Mouse (Mus musculus) neutrophil, adult 65 days (primary cell): ENCODE data around the gene Lrrn4. TPM values are rescaled to one million over a fixed set of nuclear protein-coding genes. Genes with fewer than 3 reads are reported as not detected.

Experiments
- total RNA-seq: library from RNA; stranded (reverse); gene quantifications from 2 replicates; pipeline ENCODE4 v1.2.4, GENCODE M21; 2023

The Lrrn4 gene
- total RNA-seq, result 0.09 TPM in 1 of 2 replicates, not detected in the other

DNA sequence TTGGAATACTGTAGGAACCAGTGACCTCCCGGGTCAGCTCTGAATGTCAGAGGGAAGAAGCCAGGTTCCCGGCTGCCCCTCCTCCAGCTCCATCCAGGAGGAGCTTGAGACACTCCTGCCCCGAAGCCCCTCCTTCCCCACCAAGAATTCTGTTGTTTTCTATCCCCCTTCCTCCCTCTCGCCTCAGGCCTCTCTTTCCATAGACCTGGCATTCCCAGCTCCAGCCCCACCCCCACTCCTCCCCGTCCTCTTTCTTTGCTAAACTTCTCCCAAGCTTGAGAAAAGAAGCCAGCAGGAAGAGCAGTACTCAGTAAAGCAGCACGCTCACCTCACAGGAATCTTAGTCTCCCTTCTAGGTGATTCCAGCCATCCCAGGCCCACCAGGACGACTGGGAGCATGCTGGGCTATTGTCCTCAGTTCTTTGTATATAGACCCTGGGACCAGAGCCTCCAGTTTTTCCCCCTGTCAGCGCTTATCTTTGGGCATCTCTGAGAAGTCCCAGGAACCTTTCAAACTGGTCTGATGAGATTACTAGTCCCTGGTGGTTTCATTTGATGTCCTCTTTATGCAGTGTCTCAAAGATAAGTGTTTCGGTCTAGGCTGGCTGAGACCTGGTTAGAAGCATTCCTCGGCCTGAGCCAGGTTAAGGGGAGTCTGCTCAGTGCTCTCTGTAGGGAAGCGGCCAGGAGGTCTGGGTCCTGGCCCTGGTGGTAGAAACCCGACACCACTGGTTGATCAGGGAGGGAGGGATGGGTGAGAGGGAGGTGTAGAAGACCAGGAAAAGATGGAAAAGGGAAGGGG is at the start of gene Lrrn4:
Gene Lrrn4, minus strand, starts transcription at position 48 of the 802 bp plus-strand sequence.

DNA sequence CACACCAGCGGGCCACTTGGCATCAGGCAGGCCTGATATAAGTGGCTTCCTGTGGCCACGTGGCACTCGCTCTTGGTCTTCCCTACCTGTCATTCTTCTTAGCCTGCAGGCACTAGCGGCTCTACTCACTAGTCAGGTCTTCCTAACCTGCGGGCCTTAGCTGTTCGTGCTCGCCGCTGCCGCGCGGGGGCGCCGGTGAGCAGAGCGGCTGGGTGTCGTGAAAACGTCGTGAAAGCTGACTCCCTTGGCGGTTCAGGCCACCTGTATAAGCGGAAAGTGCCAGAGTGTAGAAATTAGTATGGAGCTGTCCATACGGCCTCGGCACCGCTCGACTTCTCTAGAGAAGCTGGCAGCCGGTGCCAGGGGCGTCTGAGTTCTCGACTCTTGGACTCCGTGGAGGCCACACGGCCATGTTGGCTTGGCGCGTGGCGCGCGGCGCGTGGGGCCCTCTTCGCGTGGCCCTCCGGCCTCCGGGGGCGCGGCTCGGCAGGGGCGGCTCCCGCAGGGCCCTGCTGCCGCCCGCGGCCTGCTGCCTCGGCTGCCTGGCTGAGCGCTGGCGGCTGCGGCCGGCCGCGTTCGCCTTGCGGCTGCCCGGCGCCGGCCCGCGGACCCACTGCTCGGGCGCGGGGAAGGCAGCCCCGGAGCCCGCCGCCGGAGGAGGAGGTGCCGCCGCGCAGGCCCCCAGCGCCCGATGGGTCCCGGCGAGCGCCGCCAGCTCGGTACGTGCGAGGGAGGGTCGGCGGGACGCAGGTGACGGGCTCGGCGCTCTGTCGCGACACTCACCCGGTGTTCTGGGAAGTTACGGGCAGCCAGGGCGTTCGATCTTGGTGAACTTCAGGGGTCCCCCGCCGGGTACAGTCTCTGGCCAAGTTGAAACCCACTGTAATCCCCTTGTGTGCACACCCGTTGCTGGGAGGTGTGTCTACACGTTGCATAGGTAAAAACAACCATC is 34.0 kb downstream of the Lrrn4 start, which contains the start of gene Crls1:
Gene Crls1, plus strand, starts transcription at position 260 of the 952 bp plus-strand sequence.

Other genes starting within 250 kb of the Lrrn4 start
- gene Shld1, start 194.0 kb downstream of the Lrrn4 start, total RNA-seq, result 11.9 and 16.7 TPM in 2 replicates
- not detected in 2 replicates for gene Chgb, start 99.6 kb downstream of the Lrrn4 start, total RNA-seq
- gene Trmt6, start 64.8 kb downstream of the Lrrn4 start, total RNA-seq, result 7.8 and 12.3 TPM in 2 replicates
- 2.1 and 2.5 TPM in 2 replicates for gene Mcm8, start 64.8 kb downstream of the Lrrn4 start, total RNA-seq
- gene Crls1, start 34.2 kb downstream of the Lrrn4 start, total RNA-seq, result 5.7 and 7.6 TPM in 2 replicates
- gene Fermt1, start 65.0 kb upstream of the Lrrn4 start, total RNA-seq, result not detected in 2 replicates